19 mouse cellular contexts compared by ENCODE assay signal in genomic region chr2:169735475-169736406, GRCm38 (mm10).
DNase-seq lines count a peak whose midpoint lies in the region; ATAC-seq and TF ChIP-seq lines count a peak whose summit lies in the region.
"Had no signal": no experiment of that assay in that cellular context is flagged by ENCODE, and none has a peak within 500 bp of the region (broad histone marks: within the 10 kb centered on the region; RNA-seq: fewer than 3 reads in every experiment).

No protein-coding gene starts in this region.

- H3K4me3 ChIP-seq in heart, adult 2 months = no peak overlapping the region
- H3K4me3 ChIP-seq in limb, embryonic 13.5 days = no peak overlapping the region
- no peak overlapping the region for H3K4me3 ChIP-seq in limb, embryonic 10.5 days
- no peak overlapping the region for H3K4me3 ChIP-seq in hindbrain, postnatal 0 days (ENCODE audit: low read length)
- no peak overlapping the region for H3K4me3 ChIP-seq in neural tube, embryonic 14.5 days (ENCODE audit: low read depth, low read length)
- no peak overlapping the region for H3K4me3 ChIP-seq in forebrain, embryonic 15.5 days
- H3K4me3 ChIP-seq: midbrain, embryonic 12.5 days had no signal

- H3K36me3 ChIP-seq in heart, adult 2 months (ENCODE audit: control insufficient read depth, insufficient read depth, low read length) = no peaks in the 10 kb centered on the region
- no peaks in the 10 kb centered on the region for H3K36me3 ChIP-seq in limb, embryonic 13.5 days
- H3K36me3 ChIP-seq in limb, embryonic 10.5 days = no peaks in the 10 kb centered on the region
- no peaks in the 10 kb centered on the region for H3K36me3 ChIP-seq in hindbrain, postnatal 0 days (ENCODE audit: insufficient read depth, low read length)
- H3K36me3 ChIP-seq in neural tube, embryonic 14.5 days (ENCODE audit: control insufficient read depth, insufficient read depth, low read length) = no peaks in the 10 kb centered on the region
- no peaks in the 10 kb centered on the region for H3K36me3 ChIP-seq in forebrain, embryonic 15.5 days
- H3K36me3 ChIP-seq: midbrain, embryonic 12.5 days had no signal

- TF ChIP-seq CTCF in heart, adult 2 months (IDR thresholded peaks at IDR 0.05) = no peak
- no peak for TF ChIP-seq CTCF in hindbrain, postnatal 0 days (IDR thresholded peaks at IDR 0.05; ENCODE audit: low read depth)

- peaks cover 13% of the 10 kb centered on the region for H3K4me1 ChIP-seq in heart, adult 2 months (ENCODE audit: control insufficient read depth, insufficient read depth, low read length)
- H3K4me1 ChIP-seq in limb, embryonic 13.5 days = peaks cover 7% of the 10 kb centered on the region
- H3K4me1 ChIP-seq in limb, embryonic 10.5 days = peaks cover 27% of the 10 kb centered on the region
- H3K4me1 ChIP-seq in hindbrain, postnatal 0 days (ENCODE audit: insufficient read depth, low read length) = 0 out of 2 replicates have a peak, but pooled peaks cover 2% of the 10 kb centered on the region
- H3K4me1 ChIP-seq in neural tube, embryonic 14.5 days (ENCODE audit: control insufficient read depth, insufficient read depth, low read length) = peaks cover 19% of the 10 kb centered on the region; the same call in 1 of the 2 replicates
- H3K4me1 ChIP-seq in forebrain, embryonic 15.5 days = peaks cover 7% of the 10 kb centered on the region

- no peak for DNase-seq in heart, adult 2 months
- DNase-seq in heart, adult 9 months (ENCODE audit: low spot score in 2 of 2) = no peak
- no peak for DNase-seq in limb, embryonic 10.5 days (ENCODE audit: low spot score)
- DNase-seq in hindbrain, postnatal 0 days (ENCODE audit: low spot score) = peak; percentile 59
- no peak for DNase-seq in spleen, adult 12 weeks (ENCODE audit: low spot score)
- DNase-seq: cerebellum, adult 9-10 months; heart, adult 11 months; heart, postnatal 14 days; layer of hippocampus, postnatal 36 days; left cerebral cortex, postnatal 4 days; lung, postnatal 14 days; right cerebral cortex, postnatal 14 days; thymus, postnatal 14 days had no signal

- no peak overlapping the region for H3K9ac ChIP-seq in heart, adult 2 months (ENCODE audit: low read depth, low read length)
- no peak overlapping the region for H3K9ac ChIP-seq in limb, embryonic 13.5 days
- H3K9ac ChIP-seq in hindbrain, postnatal 0 days (replicated peaks; ENCODE audit: low read length) = no peak overlapping the region
- H3K9ac ChIP-seq in neural tube, embryonic 14.5 days (replicated peaks; ENCODE audit: low read depth, low read length) = no peak overlapping the region
- H3K9ac ChIP-seq in forebrain, embryonic 15.5 days (replicated peaks) = no peak overlapping the region
- H3K9ac ChIP-seq: liver, embryonic 14.5 days; midbrain, embryonic 12.5 days had no signal

- no peaks in the 10 kb centered on the region for H3K9me3 ChIP-seq in limb, embryonic 13.5 days
- no peaks in the 10 kb centered on the region for H3K9me3 ChIP-seq in limb, embryonic 10.5 days (replicated peaks)
- H3K9me3 ChIP-seq in hindbrain, postnatal 0 days (ENCODE audit: low read length) = no peaks in the 10 kb centered on the region
- no peaks in the 10 kb centered on the region for H3K9me3 ChIP-seq in neural tube, embryonic 14.5 days (ENCODE audit: control insufficient read depth, low read length)
- no peaks in the 10 kb centered on the region for H3K9me3 ChIP-seq in forebrain, embryonic 15.5 days
- H3K9me3 ChIP-seq: midbrain, embryonic 12.5 days had no signal

- no peaks in the 10 kb centered on the region for H3K79me2 ChIP-seq in heart, adult 2 months (replicated peaks; ENCODE audit: control insufficient read depth, insufficient read depth, low read length)

- no peaks in the 10 kb centered on the region for H3K27me3 ChIP-seq in heart, adult 2 months (ENCODE audit: control insufficient read depth, insufficient read depth, low read length)
- no peaks in the 10 kb centered on the region for H3K27me3 ChIP-seq in limb, embryonic 13.5 days
- no peaks in the 10 kb centered on the region for H3K27me3 ChIP-seq in limb, embryonic 10.5 days (ENCODE audit: low read depth, poor library complexity, severe bottlenecking)
- no peaks in the 10 kb centered on the region for H3K27me3 ChIP-seq in hindbrain, postnatal 0 days (ENCODE audit: insufficient read depth, low read length)
- H3K27me3 ChIP-seq in neural tube, embryonic 14.5 days (ENCODE audit: control insufficient read depth, insufficient read depth, low read length) = no peaks in the 10 kb centered on the region
- H3K27me3 ChIP-seq in forebrain, embryonic 15.5 days = no peaks in the 10 kb centered on the region
- H3K27me3 ChIP-seq: midbrain, embryonic 12.5 days had no signal

- ATAC-seq in limb, embryonic 13.5 days (ENCODE audit: low FRiP score, low read depth) = no peak
- peak; percentile 62; the same call in 1 of the 2 replicates for ATAC-seq in hindbrain, postnatal 0 days
- peak; percentile 81 for ATAC-seq in neural tube, embryonic 14.5 days (ENCODE audit: low read depth)
- no peak for ATAC-seq in forebrain, embryonic 15.5 days (replicated peaks)
- ATAC-seq: intestine, embryonic 16.5 days had no signal

- no peak for TF ChIP-seq POLR2A in heart, adult 2 months (IDR thresholded peaks at IDR 0.05; ENCODE audit: insufficient read depth, low read depth, low read length)

- no peak for TF ChIP-seq EP300 in heart, adult 2 months (IDR thresholded peaks at IDR 0.05; ENCODE audit: insufficient read depth, low read depth, low read length)

- WGBS in heart, adult 2 months = 88% methylated on average over 26 of the region's 26 CpGs
- 67% methylated on average over 26 of the region's 26 CpGs for whole genome bisulfite sequencing in limb, embryonic 13.5 days
- 84% methylated on average over 26 of the region's 26 CpGs for WGBS in limb, embryonic 10.5 days
- WGBS in hindbrain, postnatal 0 days = 79% methylated on average over 26 of the region's 26 CpGs
- 52% methylated on average over 26 of the region's 26 CpGs for WGBS in neural tube, embryonic 14.5 days
- WGBS in forebrain, embryonic 15.5 days = 70% methylated on average over 26 of the region's 26 CpGs

- 0 out of 2 replicates have a peak overlapping the region, but pooled peaks have one; percentile 9 for H3K4me2 ChIP-seq in limb, embryonic 13.5 days (replicated peaks)
- H3K4me2 ChIP-seq in hindbrain, postnatal 0 days (ENCODE audit: low read depth, low read length) = no peak overlapping the region
- 0 out of 2 replicates have a peak overlapping the region, but pooled peaks have one; percentile 4 for H3K4me2 ChIP-seq in neural tube, embryonic 14.5 days (ENCODE audit: low read depth, low read length)
- no peak overlapping the region for H3K4me2 ChIP-seq in forebrain, embryonic 15.5 days (replicated peaks)
- H3K4me2 ChIP-seq: midbrain, embryonic 12.5 days had no signal

- intact Hi-C loops in heart, adult 2 months (cut with DNase I) = no loop called here

- peak overlapping the region; percentile 55 for H3K27ac ChIP-seq in heart, adult 2 months
- H3K27ac ChIP-seq in limb, embryonic 13.5 days = no peak overlapping the region
- no peak overlapping the region for H3K27ac ChIP-seq in limb, embryonic 10.5 days
- no peak overlapping the region for H3K27ac ChIP-seq in hindbrain, postnatal 0 days
- H3K27ac ChIP-seq in neural tube, embryonic 14.5 days (ENCODE audit: low read depth, low read length) = peak overlapping the region; percentile 44; the same call in 1 of the 2 replicates
- H3K27ac ChIP-seq in forebrain, embryonic 15.5 days (replicated peaks) = no peak overlapping the region
- H3K27ac ChIP-seq: liver, embryonic 14.5 days; midbrain, embryonic 12.5 days had no signal

Comparison
In these comparisons a context has a peak if more than half of its experiments do, and no peak if none do; other contexts are left out.
1. H3K27ac ChIP-seq: peak in heart, adult 2 months (single experiment) and neural tube, embryonic 14.5 days (single experiment); none in limb, embryonic 13.5 days (single experiment), limb, embryonic 10.5 days (single experiment), hindbrain, postnatal 0 days (single experiment) and forebrain, embryonic 15.5 days (single experiment).
2. ATAC-seq: peak in hindbrain, postnatal 0 days (single experiment) and neural tube, embryonic 14.5 days (single experiment); none in limb, embryonic 13.5 days (single experiment) and forebrain, embryonic 15.5 days (single experiment).
3. H3K4me2 ChIP-seq: peak in limb, embryonic 13.5 days (single experiment) and neural tube, embryonic 14.5 days (single experiment); none in hindbrain, postnatal 0 days (single experiment) and forebrain, embryonic 15.5 days (single experiment).